In genomic region chr11:74546165-74546564, GRCm38 (mm10) we compare ENCODE assay signal across 8 mouse cellular contexts.
A peak's percentile ranks its signal among the peaks of the same experiment; 100 is the strongest.
DNase-seq lines count a peak whose midpoint lies in the region; ATAC-seq lines count a peak whose summit lies in the region.

No protein-coding gene starts in this region.

- H3K27me3 ChIP-seq in midbrain, embryonic 13.5 days: no peaks in the 10 kb centered on the region
- no peaks in the 10 kb centered on the region; the same call in 1 of the 2 replicates for H3K27me3 ChIP-seq in midbrain, embryonic 10.5 days (ENCODE audit: low read depth, poor library complexity, severe bottlenecking)
- no peaks in the 10 kb centered on the region for H3K27me3 ChIP-seq in liver, embryonic 12.5 days (replicated peaks)
- no peaks in the 10 kb centered on the region for H3K27me3 ChIP-seq in splenic B cell, adult 2 months (ENCODE audit: control insufficient read depth, insufficient read depth, low read length, poor library complexity, severe bottlenecking)

- no peaks in the 10 kb centered on the region for H3K36me3 ChIP-seq in midbrain, embryonic 13.5 days
- no peaks in the 10 kb centered on the region for H3K36me3 ChIP-seq in midbrain, embryonic 10.5 days
- H3K36me3 ChIP-seq in liver, embryonic 12.5 days: no peaks in the 10 kb centered on the region
- H3K36me3 ChIP-seq in splenic B cell, adult 2 months (ENCODE audit: control insufficient read depth, insufficient read depth, low read length, poor library complexity, severe bottlenecking): no peaks in the 10 kb centered on the region

- 0 out of 2 replicates have a peak, but pooled peaks have one; percentile 9 for ATAC-seq in midbrain, embryonic 13.5 days
- peak; percentile 40; the same call in 1 of the 2 replicates for ATAC-seq in liver, embryonic 12.5 days

- 39% methylated on average over 4 of the region's 4 CpGs for WGBS in midbrain, embryonic 13.5 days
- WGBS in midbrain, embryonic 10.5 days: 54% methylated on average over 4 of the region's 4 CpGs
- 11% methylated on average over 4 of the region's 4 CpGs for WGBS in liver, embryonic 12.5 days (ENCODE audit: insufficient replicate concordance)

- H3K9me3 ChIP-seq in midbrain, embryonic 13.5 days: no peaks in the 10 kb centered on the region
- no peaks in the 10 kb centered on the region for H3K9me3 ChIP-seq in midbrain, embryonic 10.5 days (replicated peaks)
- no peaks in the 10 kb centered on the region for H3K9me3 ChIP-seq in liver, embryonic 12.5 days (replicated peaks)

- H3K9ac ChIP-seq in midbrain, embryonic 13.5 days (replicated peaks): no peak overlapping the region
- H3K9ac ChIP-seq in liver, embryonic 12.5 days: peak overlapping the region; percentile 66; the same call in 1 of the 2 replicates

- H3K4me1 ChIP-seq in midbrain, embryonic 13.5 days (replicated peaks): peaks cover 25% of the 10 kb centered on the region
- peaks cover 36% of the 10 kb centered on the region for H3K4me1 ChIP-seq in midbrain, embryonic 10.5 days
- peaks cover 49% of the 10 kb centered on the region for H3K4me1 ChIP-seq in liver, embryonic 12.5 days

- peak; percentile 50 for DNase-seq in adrenal gland, adult 2 months
- no peak for DNase-seq in adrenal gland, postnatal 4 days (ENCODE audit: low spot score in 2 of 2)
- DNase-seq in midbrain, embryonic 10.5 days (ENCODE audit: low spot score): no peak
- peak; percentile 62 for DNase-seq in c-Kit-positive CD71-positive TER-119-negative erythroid progenitor cells, embryonic 14.5 days (ENCODE audit: low read depth)
- peak; percentile 64 to 75 for DNase-seq in heart, postnatal 10 days
- DNase-seq in splenic B cell, adult 2 months (ENCODE audit: low read depth, low spot score): peak; percentile 56

- no peak overlapping the region for H3K4me3 ChIP-seq in midbrain, embryonic 13.5 days (replicated peaks)
- H3K4me3 ChIP-seq in midbrain, embryonic 10.5 days: no peak overlapping the region
- peak overlapping the region; percentile 53; the same call in 1 of the 2 replicates for H3K4me3 ChIP-seq in liver, embryonic 12.5 days

- no peak overlapping the region for H3K4me2 ChIP-seq in midbrain, embryonic 13.5 days (replicated peaks)
- H3K4me2 ChIP-seq in liver, embryonic 12.5 days: peak overlapping the region; percentile 79

- H3K27ac ChIP-seq in midbrain, embryonic 13.5 days: no peak overlapping the region
- H3K27ac ChIP-seq in midbrain, embryonic 10.5 days (replicated peaks): no peak overlapping the region
- peak overlapping the region; percentile 93; the same call in 1 of the 2 replicates for H3K27ac ChIP-seq in liver, embryonic 12.5 days

- intact Hi-C loops in heart, postnatal 10 days (cut with DNase I): loop anchor here (2.0 kb wide), 2 partner anchors 145 to 169 kb away; no protein-coding TSS in a partner anchor

Comparison
In these comparisons a context has a peak if more than half of its experiments do, and no peak if none do; other contexts are left out.
1. DNase-seq: peak in adrenal gland, adult 2 months (single experiment), c-Kit-positive CD71-positive TER-119-negative erythroid progenitor cells, embryonic 14.5 days (single experiment), heart, postnatal 10 days (2 of 2) and splenic B cell, adult 2 months (single experiment); none in adrenal gland, postnatal 4 days (0 of 2) and midbrain, embryonic 10.5 days (single experiment).